Mouse (Mus musculus) intestine, postnatal 0 days (tissue): ENCODE measurements around the gene Mesd. TPM values are rescaled to one million over a fixed set of nuclear protein-coding genes. Genes with fewer than 3 reads are reported as not detected.

Experiments used
- ATAC-seq: fragments of 200-750 bp; cut with Nextera tagmentation; 2 replicates; pipeline ENCODE4 v1.8.0; 2017; ENCODE audit warnings: mild to moderate bottlenecking, moderate TSS enrichment, moderate library complexity
- H3K27ac ChIP-seq: fragments of 300-500 bp; sonication (generic); 2 replicates; pipeline ENCODE4 v1.5.1; 2014; ENCODE audit warnings: mild to moderate bottlenecking, low read depth, low read length, moderate library complexity
- H3K27me3 ChIP-seq: fragments of 300-500 bp; sonication (generic); replicated peaks from 2 replicates; pipeline ENCODE4 v1.6.1; 2014; ENCODE audit warnings: low read length, mixed read lengths; ENCODE audit not compliant: control insufficient read depth, insufficient read depth
- H3K36me3 ChIP-seq: fragments of 300-500 bp; sonication (generic); 2 replicates; pipeline ENCODE4 v1.6.1; 2014; ENCODE audit warnings: mild to moderate bottlenecking, moderate library complexity; ENCODE audit not compliant: control insufficient read depth, insufficient read depth
- H3K4me1 ChIP-seq: fragments of 300-500 bp; sonication (generic); replicated peaks from 2 replicates; pipeline ENCODE4 v1.6.1; 2014; ENCODE audit warnings: antibody characterized with exemption, low read length, mixed read lengths; ENCODE audit not compliant: control insufficient read depth, insufficient read depth
- H3K4me2 ChIP-seq: fragments of 300-500 bp; sonication (generic); replicated peaks from 2 replicates; pipeline ENCODE4 v1.6.1; 2014; ENCODE audit warnings: low read depth, mild to moderate bottlenecking, moderate library complexity
- H3K4me3 ChIP-seq: fragments of 300-500 bp; sonication (generic); 2 replicates; pipeline ENCODE4 v1.5.1; 2014; ENCODE audit warnings: low read depth, low read length
- H3K9ac ChIP-seq: fragments of 300-500 bp; sonication (generic); 2 replicates; pipeline ENCODE4 v1.6.1; 2014; ENCODE audit warnings: mild to moderate bottlenecking, low read depth, low read length
- H3K9me3 ChIP-seq: fragments of 300-500 bp; sonication (generic); 2 replicates; pipeline ENCODE4 v1.6.1; 2016; ENCODE audit warnings: mixed run types; ENCODE audit not compliant: control insufficient read depth
- CTCF ChIP-seq: sonication (generic); IDR thresholded peaks from 2 replicates; pipeline ENCODE4 v1.5.1; 2016; ENCODE audit warnings: low read depth, mild to moderate bottlenecking, control low read depth, antibody characterized with exemption, moderate library complexity
- WGBS: fragments of 180-500 bp; shearing (Covaris S2); extraction: QIAGEN DNeasy Blood & Tissue Kit; methylation state at CpG from one replicate; pipeline ENCODE4 v1.1.7; 2014; 5-methylcytosine and 5-hydroxymethylcytosine counted together
- polyA plus RNA-seq: library from polyadenylated mRNA; unstranded; fragments of >200 nt; fragmentation: Nextera tagmentation; extraction: Ambion mirVana; gene quantifications from 2 replicates; pipeline ENCODE4 v1.2.1, GENCODE M21; 2015

Gene Mesd
- 53.6 and 55.0 TPM in 2 replicates for polyA plus RNA-seq

- H3K27me3 ChIP-seq, result no peaks in the 10 kb centered on the region
- H3K4me3 ChIP-seq, result peak within 1 kb of the TSS; percentile 75
- H3K4me2 ChIP-seq, result peak within 1 kb of the TSS; percentile 95
- peaks cover 13% of the 10 kb centered on the region for H3K4me1 ChIP-seq
- peak; percentile 48 for TF ChIP-seq CTCF
- H3K9me3 ChIP-seq, result no peaks in the 10 kb centered on the region
- under 1% methylated on average over 64 of the region's 69 CpGs for WGBS
- ATAC-seq, result peak; percentile 81
- H3K36me3 ChIP-seq, result peaks cover 8% of the 10 kb centered on the region; the same call in 1 of the 2 replicates
- H3K27ac ChIP-seq, result peak within 1 kb of the TSS; percentile 99
- H3K9ac ChIP-seq, result peak within 1 kb of the TSS; percentile 94
Measured at GRCm38 (mm10) chr7:83884021-83884658, at the start of gene Mesd, which contains the start of gene Tlnrd1. Mesd (plus strand) TSS chr7:83884466. Tlnrd1 (minus strand) TSS chr7:83884305.

- TF ChIP-seq CTCF, result no peak
- H3K36me3 ChIP-seq, result no peaks in the 10 kb centered on the region
- H3K4me3 ChIP-seq, result no peak overlapping the region
- 69% methylated on average over 5 of the region's 5 CpGs for WGBS
- no peak overlapping the region for H3K4me2 ChIP-seq
- H3K27ac ChIP-seq, result no peak overlapping the region
- H3K4me1 ChIP-seq, result peaks cover 6% of the 10 kb centered on the region; the same call in 1 of the 2 replicates
- no peak for ATAC-seq
- H3K27me3 ChIP-seq, result no peaks in the 10 kb centered on the region
- H3K9ac ChIP-seq, result no peak overlapping the region
- H3K9me3 ChIP-seq, result no peaks in the 10 kb centered on the region
Measured at GRCm38 (mm10) chr7:83838525-83839224, 45.6 kb upstream of the Mesd start.

- TF ChIP-seq CTCF, result no peak
- 0 out of 2 replicates have a peak, but pooled peaks cover 3% of the 10 kb centered on the region for H3K4me1 ChIP-seq
- WGBS, result 78% methylated on average over 2 of the region's 2 CpGs
- H3K9me3 ChIP-seq, result no peaks in the 10 kb centered on the region
- no peaks in the 10 kb centered on the region for H3K27me3 ChIP-seq
- H3K27ac ChIP-seq, result no peak overlapping the region
- no peak overlapping the region for H3K4me3 ChIP-seq
- no peak overlapping the region for H3K4me2 ChIP-seq
- no peaks in the 10 kb centered on the region for H3K36me3 ChIP-seq
- ATAC-seq, result no peak
- H3K9ac ChIP-seq, result no peak overlapping the region
Measured at GRCm38 (mm10) chr7:83840076-83840475, 44.2 kb upstream of the Mesd start.

GRCm38 (mm10) chr7:83842486-83843259 is 41.6 kb upstream of the Mesd start:
- Histone ChIP-seq H3K27me3 (no peaks in the 10 kb centered on the region), H3K4me1 (peaks cover 12% of the 10 kb centered on the region), H3K36me3 (no peaks in the 10 kb centered on the region), H3K4me3 (no peak overlapping the region), H3K9me3 (no peaks in the 10 kb centered on the region), H3K4me2 (no peak overlapping the region), H3K9ac (no peak overlapping the region), H3K27ac (peak overlapping the region; percentile 4; the same call in 1 of the 2 replicates)
- no peak for TF ChIP-seq CTCF
- no peak for ATAC-seq
- 53% methylated on average over 6 of the region's 6 CpGs for WGBS

- Histone ChIP-seq H3K4me1 (peaks cover 17% of the 10 kb centered on the region), H3K27me3 (no peaks in the 10 kb centered on the region), H3K4me3 (no peak overlapping the region), H3K27ac (no peak overlapping the region), H3K4me2 (no peak overlapping the region), H3K36me3 (no peaks in the 10 kb centered on the region), H3K9me3 (no peaks in the 10 kb centered on the region), H3K9ac (no peak overlapping the region)
- no peak for TF ChIP-seq CTCF
- 78% methylated on average over 3 of the region's 3 CpGs for WGBS
- ATAC-seq, result no peak
Measured at GRCm38 (mm10) chr7:83844807-83845206, 39.5 kb upstream of the Mesd start.
